Mouse (Mus musculus) CH12.LX (cell line): Measurements from ENCODE around the gene Trpm7. TPM values are rescaled to one million over a fixed set of nuclear protein-coding genes. Genes with fewer than 3 reads are reported as not detected.

Experiments
- DNase-seq: peaks from one replicate; pipeline ENCODE4 v3.0.0-alpha.2; 2013; ENCODE audit errors: extremely low read depth
- H3K27ac ChIP-seq: 2 replicates; pipeline ENCODE4 v1.5.1; 2012; ENCODE audit warnings: low read depth, mild to moderate bottlenecking, control low read depth, moderate library complexity; ENCODE audit not compliant: insufficient read depth
- H3K27me3 ChIP-seq: replicated peaks from 2 replicates; pipeline ENCODE3; 2012; ENCODE audit warnings: inconsistent platforms
- H3K36me3 ChIP-seq, 2 experiments: replicated peaks in 1 of 2; 2 replicates each; pipeline versions ENCODE3 to v1.6.1; 2012; ENCODE audit warnings: inconsistent platforms in 1 of 2, low read length in 1 of 2, mild to moderate bottlenecking in 1 of 2, mixed read lengths in 1 of 2, moderate library complexity in 1 of 2; ENCODE audit not compliant: control insufficient read depth in 1 of 2, insufficient read depth in 1 of 2
- H3K4me1 ChIP-seq, 2 experiments: 2 replicates each; pipeline ENCODE4 v1.6.1; 2012; ENCODE audit warnings: inconsistent platforms in 1 of 2, moderate library complexity in 1 of 2; ENCODE audit not compliant: insufficient read depth in 2 of 2, control insufficient read depth in 1 of 2
- H3K4me2 ChIP-seq: 2 replicates; pipeline ENCODE4 v1.6.1; 2012; ENCODE audit warnings: low read depth, mild to moderate bottlenecking, control low read depth; ENCODE audit not compliant: poor library complexity, insufficient read depth, severe bottlenecking
- H3K4me3 ChIP-seq, 3 experiments: fragments of 150-350 bp in 1 of 3; sonication (generic) in 1 of 3; replicated peaks in 1 of 3; 2 replicates each; pipeline versions ENCODE3 to v1.5.1; 2011 to 2012; ENCODE audit warnings: low read depth in 2 of 3, low read length in 2 of 3, mild to moderate bottlenecking in 2 of 3, moderate library complexity in 2 of 3, control low read depth in 1 of 3, improper control_type of control experiment in 1 of 3, inconsistent platforms in 1 of 3, mixed read lengths in 1 of 3; ENCODE audit not compliant: poor library complexity in 1 of 3
- H3K79me2 ChIP-seq: replicated peaks from 2 replicates; pipeline ENCODE4 v1.6.1; 2012; ENCODE audit warnings: mild to moderate bottlenecking, moderate library complexity; ENCODE audit not compliant: control insufficient read depth, poor library complexity, insufficient read depth, severe bottlenecking; ENCODE audit errors: extremely low read depth
- H3K9ac ChIP-seq: 2 replicates; pipeline ENCODE4 v1.6.1; 2012; ENCODE audit warnings: low read depth, mild to moderate bottlenecking, control low read depth, moderate library complexity; ENCODE audit not compliant: insufficient read depth
- H3K9me3 ChIP-seq: replicated peaks from 2 replicates; pipeline ENCODE3; 2012; ENCODE audit warnings: low read length, inconsistent platforms, mixed read lengths
- BHLHE40 ChIP-seq: IDR thresholded peaks from 2 replicates; pipeline ENCODE4 v1.6.1; 2011; ENCODE audit warnings: mild to moderate bottlenecking, low read depth, low read length, improper control_type of control experiment
- CHD2 ChIP-seq: IDR thresholded peaks from 2 replicates; pipeline ENCODE4 v1.6.1; 2011; ENCODE audit warnings: low read length, improper control_type of control experiment
- EP300 ChIP-seq: IDR thresholded peaks from 2 replicates; pipeline ENCODE4 v1.6.1; 2011; ENCODE audit warnings: low read length, improper control_type of control experiment
- HCFC1 ChIP-seq: IDR thresholded peaks from 2 replicates; pipeline ENCODE4 v1.6.1; 2012; ENCODE audit warnings: low read depth, mild to moderate bottlenecking, inconsistent platforms, low read length, improper control_type of control experiment
- IRF4 ChIP-seq: IDR thresholded peaks from 2 replicates; pipeline ENCODE4 v1.6.1; 2014; ENCODE audit warnings: low read depth, mild to moderate bottlenecking, inconsistent platforms, low read length, improper control_type of control experiment
- JUN ChIP-seq: IDR thresholded peaks from 2 replicates; pipeline ENCODE4 v1.6.1; 2011; ENCODE audit warnings: low read depth, mild to moderate bottlenecking, low read length, improper control_type of control experiment, moderate library complexity; ENCODE audit not compliant: insufficient read depth
- KAT2A ChIP-seq: IDR thresholded peaks from 2 replicates; pipeline ENCODE4 v1.6.1; 2012; ENCODE audit warnings: low read length, improper control_type of control experiment, inconsistent platforms; ENCODE audit not compliant: insufficient replicate concordance
- MAFK ChIP-seq: IDR thresholded peaks from 2 replicates; pipeline ENCODE4 v1.6.1; 2011; ENCODE audit warnings: low read length, improper control_type of control experiment; ENCODE audit not compliant: insufficient replicate concordance
- MAX ChIP-seq: IDR thresholded peaks from 2 replicates; pipeline ENCODE4 v1.6.1; 2011; ENCODE audit warnings: low read length, improper control_type of control experiment
- MAZ ChIP-seq: IDR thresholded peaks from 2 replicates; pipeline ENCODE4 v1.6.1; 2012; ENCODE audit warnings: low read depth, mild to moderate bottlenecking, inconsistent platforms, low read length, improper control_type of control experiment, moderate library complexity
- MEF2A ChIP-seq: IDR thresholded peaks from 2 replicates; pipeline ENCODE4 v1.6.1; 2014; ENCODE audit warnings: low read depth, mild to moderate bottlenecking, inconsistent platforms, low read length, improper control_type of control experiment, borderline replicate concordance
- MXI1 ChIP-seq: IDR thresholded peaks from 2 replicates; pipeline ENCODE4 v1.6.1; 2011; ENCODE audit warnings: mild to moderate bottlenecking, low read depth, low read length, improper control_type of control experiment
- MYC ChIP-seq: IDR thresholded peaks from 2 replicates; pipeline ENCODE4 v1.6.1; 2011; ENCODE audit warnings: low read depth, mild to moderate bottlenecking, improper control_type of control experiment, low read length
- NELFE ChIP-seq: IDR thresholded peaks from 2 replicates; pipeline ENCODE4 v1.6.1; 2011; ENCODE audit warnings: low read depth, low read length, improper control_type of control experiment
- NRF1 ChIP-seq: IDR thresholded peaks from 2 replicates; pipeline ENCODE4 v1.6.1; 2014; ENCODE audit warnings: low read depth, mild to moderate bottlenecking, inconsistent platforms, low read length, improper control_type of control experiment, moderate library complexity
- POLR2A ChIP-seq: IDR thresholded peaks from 2 replicates; pipeline ENCODE4 v1.6.1; 2011; ENCODE audit warnings: low read depth, mild to moderate bottlenecking, improper control_type of control experiment, low read length
- RCOR1 ChIP-seq: conservative IDR thresholded peaks from 2 replicates; pipeline ENCODE4 v1.6.1; 2012; ENCODE audit warnings: low read depth, mild to moderate bottlenecking, inconsistent platforms, low read length, improper control_type of control experiment
- SMC3 ChIP-seq: IDR thresholded peaks from 2 replicates; pipeline ENCODE4 v1.6.1; 2011; ENCODE audit warnings: low read depth, low read length, improper control_type of control experiment
- TBP ChIP-seq: conservative IDR thresholded peaks from 2 replicates; pipeline ENCODE4 v1.6.1; 2011; ENCODE audit warnings: low read depth, low read length, improper control_type of control experiment
- USF1 ChIP-seq: IDR thresholded peaks from 2 replicates; pipeline ENCODE4 v1.6.1; 2014; ENCODE audit warnings: low read depth, mild to moderate bottlenecking, inconsistent platforms, low read length, improper control_type of control experiment
- USF2 ChIP-seq: conservative IDR thresholded peaks from 2 replicates; pipeline ENCODE4 v1.6.1; 2011; ENCODE audit warnings: low read depth, low read length, improper control_type of control experiment
- ZKSCAN1 ChIP-seq: IDR thresholded peaks from 2 replicates; pipeline ENCODE4 v1.6.1; 2012; ENCODE audit warnings: low read depth, inconsistent platforms, low read length, improper control_type of control experiment, borderline replicate concordance
- dilution Hi-C: fragments of 300-500 bp; cut with MboI; formaldehyde crosslinking; loops from 2 replicates; pipeline ENCODE4 v1.14.3; 2020; ENCODE audit warnings: low sequenced_read_pairs; ENCODE audit not compliant: extremely low pct_unique_long_range_greater_than_20kb, extremely low pct_ligation_motif_present
- in situ Hi-C: fragments of 300-500 bp; cut with MboI; formaldehyde crosslinking; loops from 3 replicates; pipeline ENCODE4 v1.14.3; 2019; ENCODE audit warnings: low sequenced_read_pairs, low pct_ligation_motif_present, low pct_unique_long_range_greater_than_20kb, mixed read lengths
- polyA plus RNA-seq: library from polyadenylated mRNA; unstranded; fragments of >175 nt; gene quantifications from 2 replicates; pipeline ENCODE4 v1.2.1, GENCODE M21; 2012; ENCODE audit warnings: low read depth; ENCODE audit not compliant: insufficient read length
- total RNA-seq, 2 experiments: library from RNA; depleted of rRNA; stranded (reverse); fragments of 300-350 nt in 1 of 2; fragments of >200 nt in 1 of 2; gene quantifications; 2 replicates each; pipeline ENCODE4 v1.2.3; 2012 to 2014

The Trpm7 gene
- total and polyA plus RNA-seq, 3 experiments, result 14.1 to 30.1 (median 23.7) TPM

DNA sequence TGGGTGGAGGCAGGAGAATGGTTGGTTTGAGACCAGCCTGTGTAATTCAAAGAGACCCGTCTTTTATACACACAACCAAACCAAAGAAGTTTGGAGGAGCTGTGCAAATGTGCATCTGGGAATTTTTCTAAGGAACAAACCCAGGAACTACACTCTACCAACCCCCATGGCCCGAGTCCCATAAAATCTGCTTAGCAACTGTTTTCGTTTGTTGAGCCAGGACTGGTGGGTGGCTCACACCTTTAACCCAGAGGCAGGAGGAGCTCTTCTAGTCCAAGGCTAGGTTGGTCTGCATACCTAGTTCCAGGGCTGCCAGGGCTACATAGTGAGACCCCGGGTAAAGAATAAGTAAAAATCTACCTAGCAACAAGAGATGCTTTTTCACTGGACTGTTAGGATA lies 100.1 kb downstream of the Trpm7 start:
- DNase-seq, result no peak
- H3K9ac ChIP-seq, result no peak overlapping the region
- 0 out of 2 replicates have a peak, but pooled peaks have one; percentile 25 for TF ChIP-seq CHD2
- no peak for TF ChIP-seq HCFC1
- no peak for TF ChIP-seq NELFE
- no peak for TF ChIP-seq RCOR1
- no peak for TF ChIP-seq USF2
- TF ChIP-seq, all 38 proteins: peak for 1
- H3K4me3 ChIP-seq, result no peak overlapping the region
- in situ Hi-C loops, result no loop called here
- H3K4me2 ChIP-seq, result no peak overlapping the region
- no peaks in the 10 kb centered on the region for H3K27me3 ChIP-seq
- no peaks in the 10 kb centered on the region for H3K79me2 ChIP-seq
- H3K36me3 ChIP-seq, result no peaks in the 10 kb centered on the region
- peaks cover 2% of the 10 kb centered on the region for H3K9me3 ChIP-seq
- no peak overlapping the region for H3K27ac ChIP-seq
- no peaks in the 10 kb centered on the region; a peak in 1 of 4 replicates for H3K4me1 ChIP-seq
- dilution Hi-C loops, result no loop called here

DNA sequence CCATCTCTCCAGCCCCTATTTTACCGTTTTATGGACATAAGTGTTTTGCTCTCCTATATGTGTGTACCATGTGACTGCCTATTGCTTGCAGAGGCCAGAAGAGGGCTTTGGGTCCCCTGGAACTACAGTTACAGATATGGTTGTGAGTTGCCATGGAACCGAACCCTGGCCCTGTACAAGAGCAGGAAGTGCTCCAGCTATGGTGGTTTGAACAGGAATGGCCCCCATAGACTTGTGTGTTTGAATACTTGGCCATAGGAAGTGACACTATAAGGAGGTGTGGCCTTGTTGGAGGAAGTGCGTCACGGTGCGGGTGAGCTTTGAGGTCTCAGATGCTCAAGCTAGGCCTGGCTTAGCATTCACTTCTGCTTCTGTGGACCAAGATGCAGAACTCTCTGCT lies 103.8 kb downstream of the Trpm7 start:
- peaks cover 2% of the 10 kb centered on the region for H3K9me3 ChIP-seq
- no peaks in the 10 kb centered on the region for H3K79me2 ChIP-seq
- H3K4me3 ChIP-seq, result no peak overlapping the region
- peak; percentile 24 for DNase-seq
- dilution Hi-C loops, result no loop called here
- no peaks in the 10 kb centered on the region for H3K36me3 ChIP-seq
- TF ChIP-seq RCOR1 (no peak), MAFK (no peak), NELFE (no peak), SMC3 (no peak), TBP (no peak), KAT2A (no peak), MEF2A (no peak)
- TF ChIP-seq, all 38 proteins: peak for 0
- Histone ChIP-seq H3K4me1 (no peaks in the 10 kb centered on the region), H3K27ac (no peak overlapping the region), H3K9ac (no peak overlapping the region), H3K4me2 (no peak overlapping the region), H3K27me3 (no peaks in the 10 kb centered on the region)
- in situ Hi-C loops, result no loop called here

- H3K79me2 ChIP-seq, result no peaks in the 10 kb centered on the region
- dilution Hi-C loops, result no loop called here
- TF ChIP-seq MYC (no peak), CHD2 (no peak), IRF4 (no peak), MAZ (no peak), ZKSCAN1 (no peak), MAFK (no peak), KAT2A (no peak), BHLHE40 (no peak), MAX (no peak), USF1 (no peak), POLR2A (no peak), MXI1 (no peak), SMC3 (no peak), EP300 (no peak), NRF1 (no peak), JUN (no peak)
Observed at GRCm38 (mm10) chr2:126769431-126770181, 106.4 kb downstream of the Trpm7 start.

More at GRCm38 (mm10) chr2:126769431-126770181, 106.4 kb downstream of the Trpm7 start:
- H3K27me3 ChIP-seq, result no peaks in the 10 kb centered on the region
- no peaks in the 10 kb centered on the region for H3K4me1 ChIP-seq
- no peak overlapping the region for H3K27ac ChIP-seq
- H3K36me3 ChIP-seq, result peaks cover 3 to 13% of the 10 kb centered on the region in 2 experiments
- H3K4me3 ChIP-seq, result no peak overlapping the region
- peaks cover 2% of the 10 kb centered on the region for H3K9me3 ChIP-seq
- H3K9ac ChIP-seq, result no peak overlapping the region
- in situ Hi-C loops, result no loop called here
- DNase-seq, result no peak
- no peak overlapping the region for H3K4me2 ChIP-seq
